Mouse (Mus musculus): ENCODE results near the gene Ddx10. TPM values are rescaled to one million over a fixed set of nuclear protein-coding genes. Genes with fewer than 3 reads are reported as not detected.

Gene Ddx10
- 17.3 and 17.6 TPM in 2 replicates for polyA plus RNA-seq (2014; fragmentation: Nextera tagmentation; extraction: Ambion mirVana)

DNA sequence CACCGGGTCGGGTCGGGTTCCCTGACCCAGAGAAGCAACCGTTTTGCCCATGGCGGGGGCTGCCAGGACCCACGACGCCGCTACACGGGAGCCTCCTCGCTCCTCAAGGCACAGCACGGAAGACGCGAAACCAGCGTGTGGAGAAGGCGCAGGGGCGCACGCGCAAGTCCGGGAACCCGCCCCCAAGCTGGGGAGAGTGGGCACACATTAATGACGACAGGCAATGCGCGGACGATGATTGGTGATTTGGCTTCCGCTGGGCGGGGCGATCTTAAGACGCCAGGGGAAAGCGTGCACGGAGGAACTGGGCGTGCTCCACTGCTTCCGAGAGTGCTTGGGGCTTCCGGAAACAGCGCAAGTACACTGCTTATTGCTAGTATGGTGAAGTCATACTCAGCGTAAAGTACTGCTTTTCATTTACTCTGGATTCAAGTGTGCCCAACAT, at the start of gene Ddx10:
Gene Ddx10, minus strand, starts transcription at position 101 of the 445 bp plus-strand sequence.
- Histone ChIP-seq H3K27ac (replicated peaks in 1 of 2; ENCODE audit: control insufficient read depth in 1 of 2, insufficient read depth in 1 of 2, low read depth in 2 of 2, low read length in 2 of 2) (no peak within 1 kb of the TSS), H3K27me3 (ENCODE audit: control insufficient read depth, insufficient read depth, low read length) (no peaks in the 10 kb centered on the region), H3K4me3 (ENCODE audit: control insufficient read depth in 1 of 2, insufficient read depth in 1 of 2, low read depth in 1 of 2, low read length in 2 of 2) (peak within 1 kb of the TSS; percentile 74), H3K4me2 (ENCODE audit: low read length) (peak within 1 kb of the TSS; percentile 75), H3K36me3 (ENCODE audit: control insufficient read depth, insufficient read depth, low read length) (no peaks in the 10 kb centered on the region), H3K9ac (ENCODE audit: low read length) (peak within 1 kb of the TSS; percentile 85), H3K4me1 (ENCODE audit: control insufficient read depth in 2 of 2, insufficient read depth in 2 of 2, low read length in 2 of 2) (peaks cover 2 to 10% of the 10 kb centered on the region in 2 experiments), H3K9me3 (ENCODE audit: control insufficient read depth, low read length) (no peaks in the 10 kb centered on the region)
- under 1% methylated on average over 35 of the region's 35 CpGs for WGBS
- peak; percentile 99 for ATAC-seq (ENCODE audit: insufficient number of reproducible peaks, insufficient read depth, low FRiP score, low read depth)

DNA sequence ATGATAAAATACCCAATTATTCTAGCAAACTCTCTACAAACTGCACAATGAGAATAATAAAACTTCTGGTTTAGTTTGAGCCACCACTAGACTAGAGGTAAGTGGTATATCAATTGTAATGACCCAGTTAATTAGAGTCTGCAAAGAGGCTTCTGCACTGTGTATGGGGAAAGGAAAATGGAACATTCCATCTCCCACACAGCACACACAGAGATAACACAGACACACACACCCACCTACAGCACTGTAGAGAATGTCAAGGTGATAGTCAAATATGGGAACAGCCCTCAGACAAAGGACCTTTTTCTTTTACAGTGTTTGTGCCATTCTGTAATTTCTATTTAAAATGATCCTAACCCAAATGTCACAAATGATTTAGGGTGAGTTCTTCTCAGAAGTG, 45.0 kb upstream of the Ddx10 start:
- no peak for ATAC-seq (ENCODE audit: insufficient number of reproducible peaks, insufficient read depth, low FRiP score, low read depth)
- Histone ChIP-seq H3K27ac (replicated peaks in 1 of 2; ENCODE audit: control insufficient read depth in 1 of 2, insufficient read depth in 1 of 2, low read depth in 2 of 2, low read length in 2 of 2) (no peak overlapping the region), H3K4me2 (ENCODE audit: low read length) (no peak overlapping the region), H3K4me1 (ENCODE audit: control insufficient read depth in 2 of 2, insufficient read depth in 2 of 2, low read length in 2 of 2) (no peaks in the 10 kb centered on the region), H3K9me3 (ENCODE audit: control insufficient read depth, low read length) (no peaks in the 10 kb centered on the region), H3K36me3 (ENCODE audit: control insufficient read depth, insufficient read depth, low read length) (no peaks in the 10 kb centered on the region), H3K4me3 (ENCODE audit: control insufficient read depth in 1 of 2, insufficient read depth in 1 of 2, low read depth in 1 of 2, low read length in 2 of 2) (no peak overlapping the region), H3K9ac (ENCODE audit: low read length) (no peak overlapping the region), H3K27me3 (ENCODE audit: control insufficient read depth, insufficient read depth, low read length) (no peaks in the 10 kb centered on the region)

DNA sequence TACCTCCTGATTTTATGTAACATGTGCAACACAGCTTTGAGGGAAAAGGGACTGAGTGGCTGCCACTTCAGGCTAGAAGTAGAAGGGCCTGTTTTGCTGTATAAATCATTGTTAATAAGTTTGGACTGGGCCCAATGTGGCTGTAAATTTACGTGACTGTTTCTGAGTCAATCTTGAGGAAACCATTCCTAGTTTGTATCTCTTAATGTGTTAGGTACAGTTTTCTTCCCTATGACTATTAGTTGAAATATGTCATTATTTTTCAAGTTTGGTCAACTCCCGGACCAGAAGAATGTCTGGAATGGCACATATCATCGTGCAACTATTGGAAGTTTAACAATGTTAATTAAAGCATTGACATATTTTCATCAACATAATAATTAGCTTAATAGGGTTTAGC, 42.2 kb upstream of the Ddx10 start:
- no peak overlapping the region for H3K27ac ChIP-seq (replicated peaks in 1 of 2; ENCODE audit: control insufficient read depth in 1 of 2, insufficient read depth in 1 of 2, low read depth in 2 of 2, low read length in 2 of 2)
- no peak for ATAC-seq (ENCODE audit: insufficient number of reproducible peaks, insufficient read depth, low FRiP score, low read depth)
- no peaks in the 10 kb centered on the region for H3K27me3 ChIP-seq (ENCODE audit: control insufficient read depth, insufficient read depth, low read length)
- WGBS, result 78% methylated on average over 3 of the region's 3 CpGs
- H3K36me3 ChIP-seq (ENCODE audit: control insufficient read depth, insufficient read depth, low read length), result no peaks in the 10 kb centered on the region
- no peak overlapping the region for H3K4me2 ChIP-seq (ENCODE audit: low read length)
- H3K9ac ChIP-seq (ENCODE audit: low read length), result no peak overlapping the region
- no peaks in the 10 kb centered on the region for H3K4me1 ChIP-seq (ENCODE audit: control insufficient read depth in 2 of 2, insufficient read depth in 2 of 2, low read length in 2 of 2)
- H3K9me3 ChIP-seq (ENCODE audit: control insufficient read depth, low read length), result no peaks in the 10 kb centered on the region
- no peak overlapping the region for H3K4me3 ChIP-seq (ENCODE audit: control insufficient read depth in 1 of 2, insufficient read depth in 1 of 2, low read depth in 1 of 2, low read length in 2 of 2)

DNA sequence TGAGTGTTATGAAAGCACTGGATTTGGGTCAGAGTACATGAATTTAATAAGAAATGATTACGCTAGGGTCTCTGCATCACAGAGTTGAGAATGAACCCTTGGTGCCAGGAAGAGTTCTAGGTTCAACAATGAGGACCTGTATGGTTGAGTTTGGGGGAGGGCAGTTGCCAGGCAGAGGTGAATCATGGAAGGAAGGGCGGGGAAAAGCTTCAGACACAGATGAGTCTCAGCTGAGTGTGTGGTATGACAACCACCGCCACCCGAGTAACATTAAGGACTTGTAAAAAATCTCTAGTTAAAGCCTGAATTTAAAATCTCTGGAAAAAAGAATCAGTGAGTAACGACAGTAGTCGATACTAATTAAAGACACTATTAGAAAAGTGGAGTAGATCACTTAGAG, 38.9 kb upstream of the Ddx10 start:
- Histone ChIP-seq H3K27me3 (ENCODE audit: control insufficient read depth, insufficient read depth, low read length) (no peaks in the 10 kb centered on the region), H3K4me3 (ENCODE audit: control insufficient read depth in 1 of 2, insufficient read depth in 1 of 2, low read depth in 1 of 2, low read length in 2 of 2) (no peak overlapping the region), H3K9me3 (ENCODE audit: control insufficient read depth, low read length) (no peaks in the 10 kb centered on the region), H3K4me1 (ENCODE audit: control insufficient read depth in 2 of 2, insufficient read depth in 2 of 2, low read length in 2 of 2) (no peaks in the 10 kb centered on the region), H3K9ac (ENCODE audit: low read length) (no peak overlapping the region), H3K4me2 (ENCODE audit: low read length) (no peak overlapping the region), H3K27ac (replicated peaks in 1 of 2; ENCODE audit: control insufficient read depth in 1 of 2, insufficient read depth in 1 of 2, low read depth in 2 of 2, low read length in 2 of 2) (no peak overlapping the region), H3K36me3 (ENCODE audit: control insufficient read depth, insufficient read depth, low read length) (no peaks in the 10 kb centered on the region)
- 79% methylated on average over 6 of the region's 6 CpGs for WGBS
- no peak for ATAC-seq (ENCODE audit: insufficient number of reproducible peaks, insufficient read depth, low FRiP score, low read depth)

DNA sequence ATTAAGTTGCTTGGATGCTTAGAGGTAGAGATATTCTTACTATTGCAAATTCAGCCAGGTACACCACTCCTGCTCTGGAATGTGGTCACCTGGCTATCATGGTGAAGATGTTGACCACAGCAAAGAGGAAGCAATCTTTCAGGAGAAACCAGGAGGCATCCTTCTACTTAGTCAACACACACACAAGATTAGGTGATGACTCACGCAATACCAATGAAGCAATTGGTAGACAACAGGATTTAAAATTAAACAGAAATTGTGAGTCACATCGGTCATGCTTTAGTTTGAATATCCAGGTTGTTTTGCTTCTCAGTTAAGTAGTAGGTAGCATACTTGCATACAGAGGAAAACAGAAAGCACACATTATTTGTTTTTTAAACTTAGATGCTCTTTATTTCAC, 31.1 kb upstream of the Ddx10 start:
- no peak overlapping the region for H3K4me2 ChIP-seq (ENCODE audit: low read length)
- no peaks in the 10 kb centered on the region for H3K36me3 ChIP-seq (ENCODE audit: control insufficient read depth, insufficient read depth, low read length)
- ATAC-seq (ENCODE audit: insufficient number of reproducible peaks, insufficient read depth, low FRiP score, low read depth), result no peak
- H3K27me3 ChIP-seq (ENCODE audit: control insufficient read depth, insufficient read depth, low read length), result no peaks in the 10 kb centered on the region
- no peak overlapping the region for H3K9ac ChIP-seq (ENCODE audit: low read length)
- 84% methylated on average over 2 of the region's 2 CpGs for WGBS
- no peak overlapping the region for H3K4me3 ChIP-seq (ENCODE audit: control insufficient read depth in 1 of 2, insufficient read depth in 1 of 2, low read depth in 1 of 2, low read length in 2 of 2)
- no peaks in the 10 kb centered on the region for H3K9me3 ChIP-seq (ENCODE audit: control insufficient read depth, low read length)
- no peaks in the 10 kb centered on the region for H3K4me1 ChIP-seq (ENCODE audit: control insufficient read depth in 2 of 2, insufficient read depth in 2 of 2, low read length in 2 of 2)
- H3K27ac ChIP-seq (replicated peaks in 1 of 2; ENCODE audit: control insufficient read depth in 1 of 2, insufficient read depth in 1 of 2, low read depth in 2 of 2, low read length in 2 of 2), result no peak overlapping the region

DNA sequence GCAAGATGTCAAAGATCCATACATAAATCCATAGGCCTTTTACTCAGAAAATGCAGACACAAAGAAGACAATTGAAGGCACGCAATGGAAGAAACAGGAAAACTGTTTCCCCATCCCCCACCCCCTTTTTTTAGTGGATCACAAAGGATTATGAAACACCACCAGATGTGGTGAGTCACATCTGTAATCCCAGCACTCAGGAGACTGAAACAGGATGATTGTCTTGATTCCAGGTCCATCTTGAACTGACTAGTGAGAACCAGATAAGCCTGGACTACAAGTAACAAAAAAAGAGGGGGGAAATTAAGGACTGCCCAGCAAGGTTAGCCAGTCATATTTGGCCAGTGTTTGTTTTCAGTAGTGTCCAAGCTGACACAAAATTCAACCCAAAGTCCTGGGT, 28.5 kb upstream of the Ddx10 start:
- 74% methylated on average over 1 of the region's 1 CpGs for WGBS
- Histone ChIP-seq H3K27ac (replicated peaks in 1 of 2; ENCODE audit: control insufficient read depth in 1 of 2, insufficient read depth in 1 of 2, low read depth in 2 of 2, low read length in 2 of 2) (no peak overlapping the region), H3K4me2 (ENCODE audit: low read length) (no peak overlapping the region), H3K9me3 (ENCODE audit: control insufficient read depth, low read length) (no peaks in the 10 kb centered on the region), H3K4me1 (ENCODE audit: control insufficient read depth in 2 of 2, insufficient read depth in 2 of 2, low read length in 2 of 2) (no peaks in the 10 kb centered on the region), H3K4me3 (ENCODE audit: control insufficient read depth in 1 of 2, insufficient read depth in 1 of 2, low read depth in 1 of 2, low read length in 2 of 2) (no peak overlapping the region), H3K9ac (ENCODE audit: low read length) (no peak overlapping the region), H3K27me3 (ENCODE audit: control insufficient read depth, insufficient read depth, low read length) (no peaks in the 10 kb centered on the region), H3K36me3 (ENCODE audit: control insufficient read depth, insufficient read depth, low read length) (no peaks in the 10 kb centered on the region)
- no peak for ATAC-seq (ENCODE audit: insufficient number of reproducible peaks, insufficient read depth, low FRiP score, low read depth)

DNA sequence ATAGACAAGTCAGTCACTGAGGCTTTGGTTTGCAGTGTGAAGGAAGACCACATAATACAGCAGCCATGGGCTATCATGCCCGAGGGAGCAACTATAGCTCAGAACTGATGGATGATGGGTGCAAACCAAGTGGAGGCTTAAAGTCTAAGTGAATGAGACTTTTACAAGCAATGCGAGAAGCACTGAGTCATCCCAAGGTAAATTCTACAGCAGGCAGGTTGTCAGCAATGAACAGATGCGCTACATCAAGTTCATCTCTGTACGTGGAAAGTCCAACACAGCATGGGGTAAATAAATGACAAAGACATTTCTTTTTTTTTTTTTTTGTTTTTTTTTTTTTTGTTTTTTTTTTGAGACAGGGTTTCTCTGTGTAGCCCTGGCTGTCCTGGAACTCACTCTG, 24.9 kb upstream of the Ddx10 start:
- Histone ChIP-seq H3K4me2 (ENCODE audit: low read length) (no peak overlapping the region), H3K4me1 (ENCODE audit: control insufficient read depth in 2 of 2, insufficient read depth in 2 of 2, low read length in 2 of 2) (peaks cover 3 to 4% of the 10 kb centered on the region in 2 experiments; a peak in 2 of 4 replicates), H3K4me3 (ENCODE audit: control insufficient read depth in 1 of 2, insufficient read depth in 1 of 2, low read depth in 1 of 2, low read length in 2 of 2) (no peak overlapping the region), H3K36me3 (ENCODE audit: control insufficient read depth, insufficient read depth, low read length) (no peaks in the 10 kb centered on the region), H3K9ac (ENCODE audit: low read length) (no peak overlapping the region), H3K9me3 (ENCODE audit: control insufficient read depth, low read length) (no peaks in the 10 kb centered on the region), H3K27me3 (ENCODE audit: control insufficient read depth, insufficient read depth, low read length) (no peaks in the 10 kb centered on the region), H3K27ac (replicated peaks in 1 of 2; ENCODE audit: control insufficient read depth in 1 of 2, insufficient read depth in 1 of 2, low read depth in 2 of 2, low read length in 2 of 2) (no peak overlapping the region)
- no peak for ATAC-seq (ENCODE audit: insufficient number of reproducible peaks, insufficient read depth, low FRiP score, low read depth)
- WGBS, result 88% methylated on average over 4 of the region's 4 CpGs

DNA sequence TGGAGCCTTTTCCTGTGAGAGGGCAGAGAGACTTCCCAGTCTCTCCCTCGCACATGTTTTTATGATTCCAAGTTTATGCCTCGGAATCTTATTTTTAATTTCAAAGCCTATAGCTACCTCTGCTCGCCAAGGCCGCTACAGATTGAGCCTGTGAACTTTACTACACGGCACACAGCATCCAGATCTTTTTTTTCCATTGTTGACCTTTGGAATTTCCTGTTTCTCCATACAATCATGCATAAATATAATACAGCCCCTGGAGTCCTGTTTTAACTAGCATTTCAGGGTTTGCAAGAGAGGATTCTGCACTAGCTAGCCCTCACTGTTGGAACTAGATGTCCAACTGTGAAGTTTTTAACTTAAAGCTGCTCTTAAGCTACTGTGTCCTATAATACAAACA, 24.4 kb upstream of the Ddx10 start:
- no peak overlapping the region; a peak in 1 of 4 replicates for H3K27ac ChIP-seq (replicated peaks in 1 of 2; ENCODE audit: control insufficient read depth in 1 of 2, insufficient read depth in 1 of 2, low read depth in 2 of 2, low read length in 2 of 2)
- no peaks in the 10 kb centered on the region for H3K36me3 ChIP-seq (ENCODE audit: control insufficient read depth, insufficient read depth, low read length)
- no peak overlapping the region for H3K4me2 ChIP-seq (ENCODE audit: low read length)
- no peak overlapping the region for H3K9ac ChIP-seq (ENCODE audit: low read length)
- no peak overlapping the region for H3K4me3 ChIP-seq (ENCODE audit: control insufficient read depth in 1 of 2, insufficient read depth in 1 of 2, low read depth in 1 of 2, low read length in 2 of 2)
- H3K9me3 ChIP-seq (ENCODE audit: control insufficient read depth, low read length), result no peaks in the 10 kb centered on the region
- H3K27me3 ChIP-seq (ENCODE audit: control insufficient read depth, insufficient read depth, low read length), result no peaks in the 10 kb centered on the region
- WGBS, result 64% methylated on average over 5 of the region's 5 CpGs
- ATAC-seq (ENCODE audit: insufficient number of reproducible peaks, insufficient read depth, low FRiP score, low read depth), result no peak
- H3K4me1 ChIP-seq (ENCODE audit: control insufficient read depth in 2 of 2, insufficient read depth in 2 of 2, low read length in 2 of 2), result peaks cover 3 to 4% of the 10 kb centered on the region in 2 experiments; a peak in 2 of 4 replicates

Measured in heart, embryonic 14.5 days (tissue).